Mouse (Mus musculus) midbrain, embryonic 14.5 days (tissue): ENCODE measurements around the gene D630045J12Rik. TPM values are rescaled to one million over a fixed set of nuclear protein-coding genes. Genes with fewer than 3 reads are reported as not detected.

Experiments used
- ATAC-seq: fragments of 200-750 bp; cut with Nextera tagmentation; 2 replicates; pipeline ENCODE4 v1.8.0; 2017; ENCODE audit warnings: moderate number of reproducible peaks, moderate library complexity; ENCODE audit not compliant: low FRiP score, low TSS enrichment
- DNase-seq: peaks from one replicate; pipeline ENCODE4 v3.0.0-alpha.2; 2015
- H3K27ac ChIP-seq: fragments of 300-500 bp; sonication (generic); replicated peaks from 2 replicates; pipeline ENCODE4 v1.5.1; 2014; ENCODE audit warnings: mild to moderate bottlenecking, low read depth, low read length, moderate library complexity
- H3K27me3 ChIP-seq: fragments of 300-500 bp; sonication (generic); 2 replicates; pipeline ENCODE4 v1.6.1; 2014; ENCODE audit warnings: low read length, control low read depth, mixed read lengths; ENCODE audit not compliant: control insufficient read depth, insufficient read depth
- H3K36me3 ChIP-seq: fragments of 300-500 bp; sonication (generic); 2 replicates; pipeline ENCODE4 v1.6.1; 2014; ENCODE audit warnings: low read length, control low read depth; ENCODE audit not compliant: control insufficient read depth, insufficient read depth
- H3K4me1 ChIP-seq: fragments of 300-500 bp; sonication (generic); 2 replicates; pipeline ENCODE4 v1.6.1; 2014; ENCODE audit warnings: mild to moderate bottlenecking, antibody characterized with exemption, low read length, control low read depth; ENCODE audit not compliant: control insufficient read depth, insufficient read depth
- H3K4me2 ChIP-seq: fragments of 300-500 bp; sonication (generic); 2 replicates; pipeline ENCODE4 v1.6.1; 2014; ENCODE audit warnings: mild to moderate bottlenecking, low read length, moderate library complexity
- H3K4me3 ChIP-seq: fragments of 300-500 bp; sonication (generic); replicated peaks from 2 replicates; pipeline ENCODE4 v1.5.1; 2014; ENCODE audit warnings: low read depth, low read length
- H3K9ac ChIP-seq: fragments of 300-500 bp; sonication (generic); replicated peaks from 2 replicates; pipeline ENCODE4 v1.6.1; 2014; ENCODE audit warnings: mild to moderate bottlenecking, low read length, moderate library complexity
- H3K9me3 ChIP-seq: fragments of 300-500 bp; sonication (generic); 2 replicates; pipeline ENCODE4 v1.6.1; 2016; ENCODE audit warnings: low read length, control low read depth, mixed read lengths; ENCODE audit not compliant: control insufficient read depth
- WGBS: fragments of 180-500 bp; shearing (Covaris S2); extraction: QIAGEN DNeasy Blood & Tissue Kit; methylation state at CpG from one replicate; pipeline ENCODE4 v1.1.7; 2014; 5-methylcytosine and 5-hydroxymethylcytosine counted together
- polyA plus RNA-seq: library from polyadenylated mRNA; unstranded; fragments of >200 nt; fragmentation: Nextera tagmentation; extraction: Ambion mirVana; gene quantifications from 2 replicates; pipeline ENCODE4 v1.2.1, GENCODE M21; 2014

D630045J12Rik gene
- polyA plus RNA-seq, 1 experiment from 2014 or later, result 21.5 TPM

- H3K4me2 ChIP-seq, result no peak overlapping the region
- H3K9me3 ChIP-seq, result no peaks in the 10 kb centered on the region
- H3K4me3 ChIP-seq, result no peak overlapping the region
- H3K27ac ChIP-seq, result no peak overlapping the region
- no peaks in the 10 kb centered on the region for H3K36me3 ChIP-seq
- H3K27me3 ChIP-seq, result no peaks in the 10 kb centered on the region
- 85% methylated on average over 7 of the region's 7 CpGs for WGBS
- ATAC-seq (no peak), DNase-seq (no peak)
- H3K9ac ChIP-seq, result no peak overlapping the region
- peaks cover 20% of the 10 kb centered on the region for H3K4me1 ChIP-seq
Measured at GRCm38 (mm10) chr6:38235991-38236658, 17.7 kb downstream of the D630045J12Rik start.

GRCm38 (mm10) chr6:38233803-38234202, 20.0 kb downstream of the D630045J12Rik start:
- no peak overlapping the region for H3K9ac ChIP-seq
- H3K27me3 ChIP-seq, result no peaks in the 10 kb centered on the region
- no peak for DNase-seq
- no peak overlapping the region for H3K4me2 ChIP-seq
- no peaks in the 10 kb centered on the region for H3K9me3 ChIP-seq
- WGBS, result 93% methylated on average over 3 of the region's 3 CpGs
- ATAC-seq, result no peak
- H3K4me1 ChIP-seq, result peaks cover 10% of the 10 kb centered on the region
- no peak overlapping the region for H3K4me3 ChIP-seq
- no peaks in the 10 kb centered on the region for H3K36me3 ChIP-seq
- no peak overlapping the region for H3K27ac ChIP-seq

DNA sequence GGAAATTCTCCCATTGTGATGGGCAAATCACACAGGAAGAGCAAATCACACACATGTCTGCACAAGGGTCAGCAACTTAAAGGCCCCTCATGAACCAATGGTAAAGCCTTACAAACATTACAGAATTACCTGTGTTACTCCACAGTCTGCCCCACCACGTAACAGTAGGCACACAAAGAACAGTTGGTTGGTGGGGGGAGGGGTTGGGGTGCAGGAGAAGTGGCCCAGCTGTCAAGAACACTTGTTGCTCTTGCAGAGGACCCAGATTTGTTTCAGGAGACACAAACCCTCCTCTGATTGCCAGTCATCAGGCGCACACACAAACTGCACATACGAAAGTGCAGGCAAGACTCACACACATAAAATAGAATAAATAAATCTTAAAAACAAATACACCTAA, 20.9 kb downstream of the D630045J12Rik start:
- H3K27me3 ChIP-seq, result no peaks in the 10 kb centered on the region
- no peak overlapping the region for H3K4me3 ChIP-seq
- no peak overlapping the region for H3K4me2 ChIP-seq
- no peak for ATAC-seq
- H3K9ac ChIP-seq, result no peak overlapping the region
- H3K9me3 ChIP-seq, result no peaks in the 10 kb centered on the region
- 0 out of 2 replicates have a peak overlapping the region, but pooled peaks have one; percentile 32 for H3K27ac ChIP-seq
- peaks cover 10% of the 10 kb centered on the region for H3K4me1 ChIP-seq
- H3K36me3 ChIP-seq, result no peaks in the 10 kb centered on the region
- DNase-seq, result no peak
- WGBS, result 75% methylated on average over 3 of the region's 3 CpGs

- Histone ChIP-seq H3K36me3 (no peaks in the 10 kb centered on the region), H3K27ac (0 out of 2 replicates have a peak overlapping the region, but pooled peaks have one; percentile 32), H3K4me1 (peaks cover 10% of the 10 kb centered on the region), H3K9ac (no peak overlapping the region), H3K27me3 (no peaks in the 10 kb centered on the region), H3K4me2 (no peak overlapping the region), H3K4me3 (no peak overlapping the region), H3K9me3 (no peaks in the 10 kb centered on the region)
- peak; percentile 25 for DNase-seq
- 67% methylated on average over 4 of the region's 4 CpGs for WGBS
- ATAC-seq, result no peak
Measured at GRCm38 (mm10) chr6:38231994-38232393, 21.8 kb downstream of the D630045J12Rik start.

GRCm38 (mm10) chr6:38224079-38224478, 29.7 kb downstream of the D630045J12Rik start:
- Histone ChIP-seq H3K9ac (no peak overlapping the region), H3K4me2 (no peak overlapping the region), H3K27ac (peak overlapping the region; percentile 28; the same call in 1 of the 2 replicates), H3K36me3 (no peaks in the 10 kb centered on the region), H3K27me3 (no peaks in the 10 kb centered on the region), H3K4me1 (peaks cover 14% of the 10 kb centered on the region), H3K9me3 (no peaks in the 10 kb centered on the region), H3K4me3 (no peak overlapping the region)
- ATAC-seq, result no peak; the same call in 1 of the 2 replicates
- 24% methylated on average over 1 of the region's 1 CpGs for WGBS
- peak; percentile 79 for DNase-seq

DNA sequence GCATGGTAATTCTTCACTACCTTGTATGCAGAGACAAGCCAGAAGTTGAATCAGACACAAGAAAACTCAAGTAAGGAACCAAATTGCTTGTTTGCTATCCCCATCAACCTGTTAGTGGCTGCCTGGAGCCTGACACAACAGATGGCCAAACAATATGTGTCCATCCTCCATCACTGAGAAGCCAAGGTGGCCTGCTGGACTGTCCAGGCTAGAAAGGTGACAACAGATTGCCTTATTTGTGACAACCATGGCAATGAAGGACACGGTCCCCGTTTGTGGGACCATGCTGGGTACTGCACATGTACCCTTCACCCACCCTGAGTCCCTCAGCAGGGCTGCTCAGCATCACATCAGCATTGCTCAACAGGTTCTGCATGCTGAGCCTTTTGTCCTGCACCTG, 34.5 kb downstream of the D630045J12Rik start:
- DNase-seq, result no peak
- 86% methylated on average over 2 of the region's 2 CpGs for WGBS
- H3K27ac ChIP-seq, result no peak overlapping the region

DNA sequence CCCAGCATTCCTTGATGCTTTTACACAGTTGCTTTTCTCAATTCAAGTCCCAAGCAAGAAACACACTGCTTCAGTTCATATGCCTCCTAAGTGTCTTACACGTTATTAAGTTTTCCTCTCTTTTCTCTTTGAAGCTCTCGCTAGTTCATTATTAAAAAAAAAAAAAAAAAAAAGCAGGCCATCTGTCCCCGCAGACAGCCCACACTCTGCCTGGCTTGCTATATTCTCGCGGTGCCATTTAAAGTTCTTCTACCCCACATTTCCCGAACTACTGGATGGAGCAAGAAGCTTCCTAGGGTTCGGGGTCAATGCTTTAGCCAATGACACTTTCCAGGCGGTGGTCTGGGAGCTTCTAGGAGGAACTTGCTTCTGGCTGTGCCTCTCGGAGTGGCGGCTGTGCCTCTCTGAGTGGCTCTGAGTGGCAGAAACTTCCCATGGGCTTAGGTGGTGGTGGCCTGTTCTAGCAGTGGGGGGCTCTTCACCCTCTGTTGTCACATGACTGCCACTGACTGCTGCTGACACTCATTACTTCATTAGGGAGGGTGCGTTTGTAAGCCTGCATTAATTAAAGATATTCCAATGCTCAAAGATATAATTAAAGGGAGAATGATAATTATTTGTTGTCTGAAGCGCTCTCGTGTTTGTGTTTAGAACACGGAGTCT, 38.2 kb downstream of the D630045J12Rik start:
- no peak overlapping the region for H3K4me3 ChIP-seq
- 69% methylated on average over 14 of the region's 14 CpGs for WGBS
- H3K36me3 ChIP-seq, result no peaks in the 10 kb centered on the region
- no peak overlapping the region for H3K4me2 ChIP-seq
- H3K9me3 ChIP-seq, result no peaks in the 10 kb centered on the region
- ATAC-seq, result no peak
- no peaks in the 10 kb centered on the region for H3K27me3 ChIP-seq
- H3K4me1 ChIP-seq, result no peaks in the 10 kb centered on the region
- H3K9ac ChIP-seq, result no peak overlapping the region
- no peak for DNase-seq
- no peak overlapping the region for H3K27ac ChIP-seq

More for the DNA sequence above, 34.5 kb downstream of the D630045J12Rik start:
- Histone ChIP-seq H3K4me3 (no peak overlapping the region), H3K9me3 (no peaks in the 10 kb centered on the region), H3K4me1 (peaks cover 8% of the 10 kb centered on the region), H3K4me2 (no peak overlapping the region), H3K36me3 (no peaks in the 10 kb centered on the region), H3K9ac (no peak overlapping the region), H3K27me3 (no peaks in the 10 kb centered on the region)
- ATAC-seq, result no peak

DNA sequence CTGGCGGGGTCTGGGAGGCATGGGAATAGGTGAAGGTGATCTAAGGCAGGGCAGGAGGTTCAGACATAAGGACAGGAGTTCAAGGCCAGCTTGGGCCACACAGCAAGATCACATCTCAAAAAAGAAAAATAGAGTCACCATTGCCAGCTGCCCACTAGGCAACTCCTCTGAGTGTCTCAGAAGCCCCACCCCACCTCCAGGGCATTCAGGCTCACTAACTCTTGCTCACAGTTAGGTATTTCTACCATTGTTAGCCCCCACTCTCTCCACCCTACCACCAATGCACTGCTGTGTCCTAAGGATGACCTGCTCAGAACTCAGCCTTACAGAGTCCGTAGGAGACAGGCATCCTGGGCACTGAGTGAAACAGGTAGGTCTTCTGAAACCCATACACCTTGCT, 46.2 kb downstream of the D630045J12Rik start:
- H3K27me3 ChIP-seq, result no peaks in the 10 kb centered on the region
- DNase-seq, result no peak
- no peak overlapping the region for H3K4me3 ChIP-seq
- H3K9me3 ChIP-seq, result no peaks in the 10 kb centered on the region
- peaks cover 19% of the 10 kb centered on the region for H3K4me1 ChIP-seq
- H3K36me3 ChIP-seq, result no peaks in the 10 kb centered on the region
- no peak; the same call in 1 of the 2 replicates for ATAC-seq
- H3K9ac ChIP-seq, result no peak overlapping the region
- 36% methylated on average over 2 of the region's 2 CpGs for WGBS
- H3K27ac ChIP-seq, result peak overlapping the region; percentile 55
- H3K4me2 ChIP-seq, result no peak overlapping the region
